Mouse (Mus musculus) intestine, postnatal 0 days (tissue): ENCODE results near the gene Lrrc8b. TPM values are rescaled to one million over a fixed set of nuclear protein-coding genes. Genes with fewer than 3 reads are reported as not detected.

Source experiments
- ATAC-seq: fragments of 200-750 bp; cut with Nextera tagmentation; 2 replicates; pipeline ENCODE4 v1.8.0; 2017; ENCODE audit warnings: mild to moderate bottlenecking, moderate TSS enrichment, moderate library complexity
- H3K27ac ChIP-seq: fragments of 300-500 bp; sonication (generic); 2 replicates; pipeline ENCODE4 v1.5.1; 2014; ENCODE audit warnings: mild to moderate bottlenecking, low read depth, low read length, moderate library complexity
- H3K27me3 ChIP-seq: fragments of 300-500 bp; sonication (generic); replicated peaks from 2 replicates; pipeline ENCODE4 v1.6.1; 2014; ENCODE audit warnings: low read length, mixed read lengths; ENCODE audit not compliant: control insufficient read depth, insufficient read depth
- H3K36me3 ChIP-seq: fragments of 300-500 bp; sonication (generic); 2 replicates; pipeline ENCODE4 v1.6.1; 2014; ENCODE audit warnings: mild to moderate bottlenecking, moderate library complexity; ENCODE audit not compliant: control insufficient read depth, insufficient read depth
- H3K4me1 ChIP-seq: fragments of 300-500 bp; sonication (generic); replicated peaks from 2 replicates; pipeline ENCODE4 v1.6.1; 2014; ENCODE audit warnings: antibody characterized with exemption, low read length, mixed read lengths; ENCODE audit not compliant: control insufficient read depth, insufficient read depth
- H3K4me2 ChIP-seq: fragments of 300-500 bp; sonication (generic); replicated peaks from 2 replicates; pipeline ENCODE4 v1.6.1; 2014; ENCODE audit warnings: low read depth, mild to moderate bottlenecking, moderate library complexity
- H3K4me3 ChIP-seq: fragments of 300-500 bp; sonication (generic); 2 replicates; pipeline ENCODE4 v1.5.1; 2014; ENCODE audit warnings: low read depth, low read length
- H3K9ac ChIP-seq: fragments of 300-500 bp; sonication (generic); 2 replicates; pipeline ENCODE4 v1.6.1; 2014; ENCODE audit warnings: mild to moderate bottlenecking, low read depth, low read length
- H3K9me3 ChIP-seq: fragments of 300-500 bp; sonication (generic); 2 replicates; pipeline ENCODE4 v1.6.1; 2016; ENCODE audit warnings: mixed run types; ENCODE audit not compliant: control insufficient read depth
- CTCF ChIP-seq: sonication (generic); IDR thresholded peaks from 2 replicates; pipeline ENCODE4 v1.5.1; 2016; ENCODE audit warnings: low read depth, mild to moderate bottlenecking, control low read depth, antibody characterized with exemption, moderate library complexity
- WGBS: fragments of 180-500 bp; shearing (Covaris S2); extraction: QIAGEN DNeasy Blood & Tissue Kit; methylation state at CpG from one replicate; pipeline ENCODE4 v1.1.7; 2014; 5-methylcytosine and 5-hydroxymethylcytosine counted together
- polyA plus RNA-seq: library from polyadenylated mRNA; unstranded; fragments of >200 nt; fragmentation: Nextera tagmentation; extraction: Ambion mirVana; gene quantifications from 2 replicates; pipeline ENCODE4 v1.2.1, GENCODE M21; 2015

Lrrc8b gene
- polyA plus RNA-seq: 12.2 and 12.6 TPM in 2 replicates

- Histone ChIP-seq H3K27me3 (no peaks in the 10 kb centered on the region), H3K9me3 (no peaks in the 10 kb centered on the region), H3K36me3 (no peaks in the 10 kb centered on the region), H3K4me3 (peak within 1 kb of the TSS; percentile 84), H3K4me2 (peak within 1 kb of the TSS; percentile 92), H3K9ac (peak within 1 kb of the TSS; percentile 91), H3K4me1 (peaks cover 7% of the 10 kb centered on the region; the same call in 1 of the 2 replicates), H3K27ac (peak within 1 kb of the TSS; percentile 89)
- peak; percentile 52 for TF ChIP-seq CTCF
- peak; percentile 96 for ATAC-seq
- under 1% methylated on average over 62 of the region's 63 CpGs for WGBS
These were observed at the start of gene Lrrc8b for GRCm38 (mm10) chr5:105415198-105415791. TSS of gene Lrrc8b (plus strand) at chr5:105415775.

- 81% methylated on average over 2 of the region's 2 CpGs for WGBS
- Histone ChIP-seq H3K27ac (no peak overlapping the region), H3K36me3 (no peaks in the 10 kb centered on the region), H3K4me3 (no peak overlapping the region), H3K9ac (no peak overlapping the region), H3K27me3 (no peaks in the 10 kb centered on the region), H3K4me2 (no peak overlapping the region), H3K9me3 (no peaks in the 10 kb centered on the region), H3K4me1 (no peaks in the 10 kb centered on the region)
- TF ChIP-seq CTCF: no peak
- ATAC-seq: no peak
These were observed 34.1 kb upstream of the Lrrc8b start for GRCm38 (mm10) chr5:105381482-105381881.

GRCm38 (mm10) chr5:105390346-105390745 is 25.2 kb upstream of the Lrrc8b start:
- Histone ChIP-seq H3K9me3 (no peaks in the 10 kb centered on the region), H3K27me3 (no peaks in the 10 kb centered on the region), H3K9ac (no peak overlapping the region), H3K27ac (no peak overlapping the region), H3K4me1 (no peaks in the 10 kb centered on the region), H3K4me2 (no peak overlapping the region), H3K4me3 (no peak overlapping the region), H3K36me3 (no peaks in the 10 kb centered on the region)
- ATAC-seq: no peak
- 92% methylated on average over 2 of the region's 2 CpGs for WGBS
- no peak for TF ChIP-seq CTCF

- Histone ChIP-seq H3K36me3 (no peaks in the 10 kb centered on the region), H3K27ac (no peak overlapping the region), H3K4me2 (no peak overlapping the region), H3K9me3 (no peaks in the 10 kb centered on the region), H3K27me3 (no peaks in the 10 kb centered on the region), H3K4me3 (no peak overlapping the region), H3K9ac (no peak overlapping the region), H3K4me1 (no peaks in the 10 kb centered on the region)
- TF ChIP-seq CTCF: no peak
- 62% methylated on average over 6 of the region's 6 CpGs for whole genome bisulfite sequencing
- no peak for ATAC-seq
These were observed 21.8 kb upstream of the Lrrc8b start for GRCm38 (mm10) chr5:105393731-105394130.

GRCm38 (mm10) chr5:105395188-105395587 is 20.4 kb upstream of the Lrrc8b start:
- 88% methylated on average over 4 of the region's 4 CpGs for WGBS
- no peak overlapping the region for H3K4me2 ChIP-seq
- no peaks in the 10 kb centered on the region for H3K36me3 ChIP-seq
- H3K9ac ChIP-seq: no peak overlapping the region
- no peak for TF ChIP-seq CTCF
- no peak overlapping the region for H3K4me3 ChIP-seq
- no peaks in the 10 kb centered on the region for H3K27me3 ChIP-seq
- H3K27ac ChIP-seq: no peak overlapping the region
- H3K9me3 ChIP-seq: no peaks in the 10 kb centered on the region
- ATAC-seq: no peak
- H3K4me1 ChIP-seq: no peaks in the 10 kb centered on the region

- no peak for TF ChIP-seq CTCF
- no peak overlapping the region for H3K27ac ChIP-seq
- H3K36me3 ChIP-seq: no peaks in the 10 kb centered on the region
- WGBS: 70% methylated on average over 6 of the region's 6 CpGs
- no peak for ATAC-seq
- H3K9ac ChIP-seq: no peak overlapping the region
- H3K4me3 ChIP-seq: no peak overlapping the region
- no peak overlapping the region for H3K4me2 ChIP-seq
- no peaks in the 10 kb centered on the region for H3K9me3 ChIP-seq
- no peaks in the 10 kb centered on the region; the same call in 1 of the 2 replicates for H3K4me1 ChIP-seq
- no peaks in the 10 kb centered on the region for H3K27me3 ChIP-seq
These were observed 16.6 kb upstream of the Lrrc8b start for GRCm38 (mm10) chr5:105398966-105399365.
